Mouse (Mus musculus) myocyte (in vitro differentiated cells): ENCODE results near the gene Ccin.

Experiments
- CEBPB ChIP-seq: IDR thresholded peaks from 2 replicates; pipeline ENCODE4 v1.6.1; 2011; ENCODE audit warnings: mild to moderate bottlenecking, moderate library complexity; ENCODE audit not compliant: poor library complexity, insufficient read depth, severe bottlenecking
- MAX ChIP-seq: IDR thresholded peaks from one replicate; pipeline ENCODE4 v1.6.1; 2011; ENCODE audit warnings: low read depth, mild to moderate bottlenecking, control low read depth
- MYOD1 ChIP-seq, 3 experiments: IDR thresholded peaks; one replicate each; pipeline ENCODE4 v1.6.1; 2011; ENCODE audit warnings: control low read depth in 2 of 3, low read depth in 2 of 3, mild to moderate bottlenecking in 2 of 3, moderate library complexity in 1 of 3; ENCODE audit not compliant: insufficient read length in 2 of 3, control insufficient read depth in 1 of 3
- POLR2A ChIP-seq: IDR thresholded peaks from one replicate; pipeline ENCODE4 v1.6.1; 2011; ENCODE audit warnings: low read depth, mild to moderate bottlenecking, control low read depth, moderate library complexity; ENCODE audit not compliant: insufficient read length
- POLR2AphosphoS2 ChIP-seq: IDR thresholded peaks from one replicate; pipeline ENCODE4 v1.6.1; 2011; ENCODE audit warnings: low read depth, control low read depth; ENCODE audit not compliant: insufficient read length
- TCF12 ChIP-seq: IDR thresholded peaks from one replicate; pipeline ENCODE4 v1.6.1; 2011; ENCODE audit warnings: mild to moderate bottlenecking, control low read depth; ENCODE audit not compliant: poor library complexity, insufficient read depth, severe bottlenecking
- TCF3 ChIP-seq: IDR thresholded peaks from one replicate; pipeline ENCODE4 v1.6.1; 2011; ENCODE audit warnings: low read depth, control low read depth; ENCODE audit not compliant: insufficient read length
- USF1 ChIP-seq: IDR thresholded peaks from one replicate; pipeline ENCODE4 v1.6.1; 2011; ENCODE audit warnings: low read depth, mild to moderate bottlenecking, control low read depth, moderate library complexity

- TF ChIP-seq POLR2A (no peak), MYOD1 (IDR thresholded peaks at IDR 0.05; ENCODE audit: control insufficient read depth in 1 of 3, insufficient read length in 2 of 3, low read depth in 2 of 3) (no peak), USF1 (no peak), TCF12 (no peak), POLR2AphosphoS2 (no peak), MAX (no peak), CEBPB (no peak), TCF3 (no peak)
Observed at GRCm38 (mm10) chr4:44013391-44014070, 30.2 kb downstream of the Ccin start.
